Mouse (Mus musculus): ENCODE results near the gene Wdr18.

DNA sequence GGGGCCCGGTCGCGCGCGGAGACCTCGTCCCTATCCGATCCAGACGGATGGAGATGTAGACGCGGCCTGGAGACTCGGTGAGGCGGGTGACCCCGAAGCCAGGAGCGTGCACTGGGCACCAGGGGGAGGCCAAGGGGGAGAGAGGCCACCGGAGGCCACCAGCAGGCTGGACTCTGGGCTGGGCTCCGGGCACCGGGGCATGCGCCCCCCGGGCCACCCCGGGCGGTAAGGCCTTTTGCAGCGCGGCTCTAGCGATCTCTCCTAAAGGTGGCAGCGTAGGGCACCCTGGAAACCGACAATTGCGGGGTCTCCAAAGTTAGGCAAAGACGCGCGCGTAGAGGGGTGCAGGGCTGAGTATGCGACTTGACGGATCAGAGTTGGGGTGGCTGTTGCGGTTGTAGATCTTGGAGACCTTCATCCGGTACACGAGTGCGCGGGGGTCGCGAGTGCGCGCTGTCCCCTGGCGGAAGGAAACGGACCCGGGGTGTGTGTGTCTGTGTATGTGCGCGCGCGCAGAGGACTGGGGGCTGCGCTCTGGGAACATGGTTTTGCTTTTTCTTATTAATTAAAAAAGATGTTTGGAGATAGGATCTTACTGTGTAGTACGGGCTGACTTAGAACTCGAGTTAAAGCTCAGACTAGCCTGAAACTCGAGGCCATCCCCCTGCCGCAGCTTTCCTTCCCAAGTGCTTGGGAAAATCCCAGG is 32.5 kb upstream of the Wdr18 start:
- TF ChIP-seq TAL1 (conservative IDR thresholded peaks at IDR 0.05; ENCODE audit: low read depth, low read length), result no peak
- no peak for TF ChIP-seq GATA2 (IDR thresholded peaks at IDR 0.05; ENCODE audit: borderline replicate concordance, low read depth, low read length)
- TF ChIP-seq CTCF (IDR thresholded peaks at IDR 0.05; ENCODE audit: low read depth, low read length), result no peak
- TF ChIP-seq GATA1 (IDR thresholded peaks at IDR 0.05; ENCODE audit: borderline replicate concordance, low read length), result no peak
- no peak for TF ChIP-seq POLR2AphosphoS5 (IDR thresholded peaks at IDR 0.05; ENCODE audit: insufficient replicate concordance, low read depth, low read length)

Measured in G1E (cell line).